Mouse (Mus musculus) bone marrow macrophage, adult 2 months (primary cell): ENCODE data around the gene Insl5.

ENCODE experiments used
- CTCF ChIP-seq: IDR thresholded peaks from 2 replicates; pipeline ENCODE4 v1.5.1; 2012; ENCODE audit warnings: low read depth, mild to moderate bottlenecking, low read length, moderate library complexity
- POLR2A ChIP-seq: IDR thresholded peaks from 2 replicates; pipeline ENCODE4 v1.6.1; 2012; ENCODE audit warnings: mild to moderate bottlenecking, low read depth, low read length, borderline replicate concordance

GRCm38 (mm10) chr4:103027745-103028144 lies 1.1 kb upstream of the Insl5 start:
- TF ChIP-seq CTCF (no peak), POLR2A (no peak)
